Mouse (Mus musculus): ENCODE data around the gene Fxyd5. TPM values are rescaled to one million over a fixed set of nuclear protein-coding genes. Genes with fewer than 3 reads are reported as not detected.

Fxyd5 gene
- polyA plus RNA-seq, 1 experiment from 2014 or later: 19.2 TPM

GRCm38 (mm10) chr7:31036917-31037316 is 5.4 kb downstream of the Fxyd5 start:
- Histone ChIP-seq H3K4me2 (no peak overlapping the region), H3K9me3 (no peaks in the 10 kb centered on the region), H3K4me3 (no peak overlapping the region), H3K27me3 (peaks cover 17% of the 10 kb centered on the region), H3K36me3 (no peaks in the 10 kb centered on the region), H3K9ac (no peak overlapping the region), H3K27ac (replicated peaks) (no peak overlapping the region), H3K4me1 (replicated peaks) (no peaks in the 10 kb centered on the region; the same call in 1 of the 2 replicates)
- ATAC-seq (ENCODE audit: low FRiP score, low read depth): no peak
- 92% methylated on average over 7 of the region's 7 CpGs for WGBS

- Histone ChIP-seq H3K4me3 (no peak overlapping the region), H3K9ac (no peak overlapping the region), H3K36me3 (no peaks in the 10 kb centered on the region), H3K4me2 (no peak overlapping the region), H3K4me1 (replicated peaks) (no peaks in the 10 kb centered on the region), H3K9me3 (no peaks in the 10 kb centered on the region), H3K27ac (replicated peaks) (no peak overlapping the region), H3K27me3 (peaks cover 3% of the 10 kb centered on the region; the same call in 1 of the 2 replicates)
- no peak for ATAC-seq (ENCODE audit: low FRiP score, low read depth)
- WGBS: 81% methylated on average over 11 of the region's 11 CpGs
Measured at GRCm38 (mm10) chr7:31035291-31035690, 7.0 kb downstream of the Fxyd5 start.

GRCm38 (mm10) chr7:31034789-31035188 is 7.5 kb downstream of the Fxyd5 start:
- no peak for ATAC-seq (ENCODE audit: low FRiP score, low read depth)
- H3K4me2 ChIP-seq: no peak overlapping the region
- WGBS: 68% methylated on average over 11 of the region's 11 CpGs
- H3K4me3 ChIP-seq: no peak overlapping the region
- H3K36me3 ChIP-seq: no peaks in the 10 kb centered on the region
- H3K27me3 ChIP-seq: no peaks in the 10 kb centered on the region
- H3K27ac ChIP-seq (replicated peaks): no peak overlapping the region
- H3K9ac ChIP-seq: no peak overlapping the region
- H3K4me1 ChIP-seq (replicated peaks): no peaks in the 10 kb centered on the region
- no peaks in the 10 kb centered on the region for H3K9me3 ChIP-seq

DNA sequence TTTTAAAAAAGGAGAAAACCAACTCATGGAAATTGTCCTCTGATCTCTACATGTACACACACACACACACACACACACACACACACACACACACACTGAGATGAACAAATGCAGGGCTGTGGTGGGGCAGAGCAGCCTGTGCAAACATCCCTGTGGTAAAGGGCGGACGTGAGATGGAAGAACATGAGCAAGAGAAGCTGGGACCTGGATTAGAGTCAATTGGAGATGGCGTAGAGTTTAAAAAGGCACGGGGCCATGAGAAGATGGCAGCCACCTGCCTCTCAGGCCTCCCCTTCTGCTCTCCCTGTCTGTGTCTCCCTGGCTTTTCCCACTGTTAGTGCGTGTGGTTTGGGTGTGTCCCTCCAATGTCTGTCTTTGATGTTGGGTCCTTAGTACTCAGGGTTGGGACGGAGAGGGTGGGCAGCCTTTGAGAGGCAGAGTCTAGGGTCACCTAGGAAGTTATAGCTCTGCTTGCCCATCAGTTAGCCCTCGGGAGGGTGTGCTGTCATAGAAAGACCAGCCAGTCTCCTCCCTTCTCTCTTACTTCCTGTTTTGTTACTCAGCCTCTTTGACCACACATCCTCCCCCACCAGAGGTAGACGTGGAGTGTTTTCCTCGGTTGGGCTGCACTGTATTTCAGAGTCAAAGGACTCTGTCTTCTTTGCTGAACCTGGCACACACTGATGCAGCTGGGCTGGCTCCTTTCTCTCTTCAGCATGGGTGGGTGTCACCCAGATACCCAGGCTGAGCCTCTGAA is 8.7 kb downstream of the Fxyd5 start:
- Histone ChIP-seq H3K36me3 (no peaks in the 10 kb centered on the region), H3K4me2 (no peak overlapping the region), H3K27me3 (no peaks in the 10 kb centered on the region), H3K4me3 (no peak overlapping the region), H3K9ac (no peak overlapping the region), H3K27ac (replicated peaks) (no peak overlapping the region), H3K9me3 (no peaks in the 10 kb centered on the region), H3K4me1 (replicated peaks) (no peaks in the 10 kb centered on the region)
- peak; percentile 23; the same call in 1 of the 2 replicates for ATAC-seq (ENCODE audit: low FRiP score, low read depth)
- 80% methylated on average over 9 of the region's 9 CpGs for WGBS

- Histone ChIP-seq H3K9me3 (no peaks in the 10 kb centered on the region), H3K27me3 (no peaks in the 10 kb centered on the region), H3K27ac (replicated peaks) (no peak overlapping the region), H3K9ac (no peak overlapping the region), H3K4me2 (no peak overlapping the region), H3K36me3 (no peaks in the 10 kb centered on the region), H3K4me3 (no peak overlapping the region), H3K4me1 (replicated peaks) (no peaks in the 10 kb centered on the region)
- no peak for ATAC-seq (ENCODE audit: low FRiP score, low read depth)
- WGBS: 87% methylated on average over 7 of the region's 7 CpGs
Measured at GRCm38 (mm10) chr7:31031731-31032130, 10.6 kb downstream of the Fxyd5 start.

DNA sequence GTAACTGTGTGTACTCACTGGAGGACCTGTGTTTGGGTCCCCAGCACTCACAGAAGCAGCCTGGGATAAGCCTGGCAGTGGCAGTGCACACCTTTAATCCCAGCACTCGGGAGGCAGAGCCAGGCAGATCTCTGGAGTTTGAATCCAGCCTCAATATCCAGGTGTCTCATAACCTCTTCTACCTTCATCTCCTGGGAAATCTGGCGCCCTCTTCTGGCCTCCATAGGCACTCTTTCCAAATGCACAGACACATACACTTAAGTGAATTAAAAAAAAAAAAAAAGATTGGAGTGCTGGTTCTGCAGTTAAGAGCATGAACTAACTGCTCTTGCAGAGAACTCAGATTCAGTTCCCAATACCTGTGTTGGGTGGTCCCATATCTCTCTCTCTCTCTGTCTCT is 11.6 kb downstream of the Fxyd5 start:
- WGBS: 74% methylated on average over 2 of the region's 2 CpGs
- Histone ChIP-seq H3K9me3 (no peaks in the 10 kb centered on the region), H3K9ac (no peak overlapping the region), H3K4me1 (replicated peaks) (no peaks in the 10 kb centered on the region), H3K4me2 (no peak overlapping the region), H3K4me3 (no peak overlapping the region), H3K27ac (replicated peaks) (no peak overlapping the region), H3K36me3 (no peaks in the 10 kb centered on the region), H3K27me3 (no peaks in the 10 kb centered on the region)
- ATAC-seq (ENCODE audit: low FRiP score, low read depth): no peak

DNA sequence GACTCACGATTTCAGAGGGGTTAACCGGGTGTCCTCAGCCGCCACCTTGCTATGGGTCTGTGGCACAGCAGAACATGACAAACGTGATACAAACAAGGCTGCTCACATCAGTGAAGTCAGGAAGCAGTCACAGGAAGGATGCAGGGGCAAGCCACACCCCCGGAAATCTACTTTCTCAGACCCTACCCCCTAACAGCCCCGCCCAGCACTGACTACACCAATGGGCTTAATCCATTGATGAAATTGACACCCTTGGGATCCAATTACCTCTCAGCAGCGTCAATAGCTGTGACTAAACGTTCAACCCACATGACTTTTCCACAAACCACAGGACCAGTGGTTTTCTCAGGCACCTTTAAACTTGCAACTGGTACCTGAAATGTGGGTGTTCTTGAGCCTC is 13.7 kb downstream of the Fxyd5 start:
- ATAC-seq (ENCODE audit: low FRiP score, low read depth): no peak
- no peaks in the 10 kb centered on the region for H3K4me1 ChIP-seq (replicated peaks)
- no peaks in the 10 kb centered on the region for H3K27me3 ChIP-seq
- no peak overlapping the region for H3K4me3 ChIP-seq
- 79% methylated on average over 8 of the region's 8 CpGs for WGBS
- H3K9ac ChIP-seq: no peak overlapping the region
- no peaks in the 10 kb centered on the region for H3K36me3 ChIP-seq
- H3K4me2 ChIP-seq: no peak overlapping the region
- H3K27ac ChIP-seq (replicated peaks): no peak overlapping the region
- H3K9me3 ChIP-seq: no peaks in the 10 kb centered on the region

GRCm38 (mm10) chr7:31017104-31017901 is 25.0 kb downstream of the Fxyd5 start:
- Histone ChIP-seq H3K4me3 (no peak overlapping the region), H3K36me3 (no peaks in the 10 kb centered on the region), H3K9me3 (no peaks in the 10 kb centered on the region), H3K9ac (no peak overlapping the region), H3K27me3 (no peaks in the 10 kb centered on the region), H3K27ac (replicated peaks) (no peak overlapping the region), H3K4me1 (replicated peaks) (no peaks in the 10 kb centered on the region), H3K4me2 (no peak overlapping the region)
- WGBS: 55% methylated on average over 10 of the region's 10 CpGs
- ATAC-seq (ENCODE audit: low FRiP score, low read depth): peak; percentile 59; the same call in 1 of the 2 replicates

GRCm38 (mm10) chr7:31012971-31013370 is 29.3 kb downstream of the Fxyd5 start:
- H3K9me3 ChIP-seq: no peaks in the 10 kb centered on the region
- no peak overlapping the region for H3K9ac ChIP-seq
- H3K4me1 ChIP-seq (replicated peaks): no peaks in the 10 kb centered on the region
- no peaks in the 10 kb centered on the region for H3K27me3 ChIP-seq
- no peak overlapping the region for H3K4me3 ChIP-seq
- H3K27ac ChIP-seq (replicated peaks): no peak overlapping the region
- 72% methylated on average over 5 of the region's 5 CpGs for WGBS
- no peaks in the 10 kb centered on the region for H3K36me3 ChIP-seq
- H3K4me2 ChIP-seq: no peak overlapping the region
- no peak for ATAC-seq (ENCODE audit: low FRiP score, low read depth)

GRCm38 (mm10) chr7:31008889-31009288 is 33.4 kb downstream of the Fxyd5 start:
- Histone ChIP-seq H3K4me1 (replicated peaks) (no peaks in the 10 kb centered on the region), H3K27me3 (no peaks in the 10 kb centered on the region), H3K4me2 (no peak overlapping the region), H3K36me3 (no peaks in the 10 kb centered on the region), H3K9me3 (no peaks in the 10 kb centered on the region), H3K9ac (no peak overlapping the region), H3K4me3 (no peak overlapping the region), H3K27ac (replicated peaks) (no peak overlapping the region)
- 68% methylated on average over 3 of the region's 3 CpGs for WGBS
- ATAC-seq (ENCODE audit: low FRiP score, low read depth): 0 out of 2 replicates have a peak, but pooled peaks have one; percentile 34

GRCm38 (mm10) chr7:31008175-31008574 is 34.1 kb downstream of the Fxyd5 start:
- Histone ChIP-seq H3K4me3 (no peak overlapping the region), H3K27ac (replicated peaks) (no peak overlapping the region), H3K4me2 (no peak overlapping the region), H3K4me1 (replicated peaks) (no peaks in the 10 kb centered on the region), H3K36me3 (no peaks in the 10 kb centered on the region), H3K9ac (no peak overlapping the region), H3K9me3 (no peaks in the 10 kb centered on the region), H3K27me3 (no peaks in the 10 kb centered on the region)
- ATAC-seq (ENCODE audit: low FRiP score, low read depth): no peak
- WGBS: 52% methylated on average over 1 of the region's 1 CpGs

- Histone ChIP-seq H3K4me1 (replicated peaks) (no peaks in the 10 kb centered on the region), H3K27ac (replicated peaks) (no peak overlapping the region), H3K36me3 (no peaks in the 10 kb centered on the region), H3K9me3 (no peaks in the 10 kb centered on the region), H3K27me3 (no peaks in the 10 kb centered on the region), H3K4me2 (no peak overlapping the region), H3K4me3 (no peak overlapping the region), H3K9ac (no peak overlapping the region)
- ATAC-seq (ENCODE audit: low FRiP score, low read depth): no peak
- WGBS: 92% methylated on average over 1 of the region's 1 CpGs
Measured at GRCm38 (mm10) chr7:31007775-31008174, 34.5 kb downstream of the Fxyd5 start.
